Mouse (Mus musculus) neural tube, embryonic 12.5 days (tissue): ENCODE measurements at regions not wholly inside any gene's neighbourhood (a gene's known extent, or its start where the extent isn't known, plus 50 kb on each side); places are given as distances from the start of the nearest gene placed in this dataset.
A peak's percentile ranks its signal among the peaks of the same experiment; 100 is the strongest.

Source experiments
- ATAC-seq: fragments of 200-750 bp; cut with Nextera tagmentation; 2 replicates; pipeline ENCODE4 v1.8.0; 2017; ENCODE audit warnings: low read depth, mild to moderate bottlenecking, moderate TSS enrichment, moderate library complexity; ENCODE audit not compliant: low FRiP score
- H3K27ac ChIP-seq: fragments of 300-500 bp; sonication (generic); 2 replicates; pipeline ENCODE4 v1.5.1; 2016
- H3K27me3 ChIP-seq: fragments of 300-500 bp; sonication (generic); replicated peaks from 2 replicates; pipeline ENCODE4 v1.6.1; 2016; ENCODE audit warnings: mild to moderate bottlenecking
- H3K36me3 ChIP-seq: fragments of 300-500 bp; sonication (generic); 2 replicates; pipeline ENCODE4 v1.6.1; 2016; ENCODE audit warnings: mild to moderate bottlenecking
- H3K4me1 ChIP-seq: fragments of 300-500 bp; sonication (generic); 2 replicates; pipeline ENCODE4 v1.6.1; 2016
- H3K4me2 ChIP-seq: fragments of 300-500 bp; sonication (generic); replicated peaks from 2 replicates; pipeline ENCODE4 v1.6.1; 2016; ENCODE audit warnings: mild to moderate bottlenecking
- H3K4me3 ChIP-seq: fragments of 300-500 bp; sonication (generic); 2 replicates; pipeline ENCODE4 v1.5.1; 2016
- H3K9ac ChIP-seq: fragments of 300-500 bp; sonication (generic); 2 replicates; pipeline ENCODE4 v1.6.1; 2016; ENCODE audit warnings: mild to moderate bottlenecking
- H3K9me3 ChIP-seq: fragments of 300-500 bp; sonication (generic); 2 replicates; pipeline ENCODE4 v1.6.1; 2016; ENCODE audit warnings: mild to moderate bottlenecking
- WGBS: fragments of 180-500 bp; shearing (Covaris S2); methylation state at CpG from one replicate; pipeline ENCODE4 v1.1.7; 2016; 5-methylcytosine and 5-hydroxymethylcytosine counted together

GRCm38 (mm10) chrX:161487691-161488090, 200.4 kb downstream of the Gm15262 start:
- Histone ChIP-seq H3K4me3 (no peak overlapping the region), H3K4me2 (no peak overlapping the region), H3K27ac (no peak overlapping the region), H3K9me3 (no peaks in the 10 kb centered on the region), H3K36me3 (no peaks in the 10 kb centered on the region), H3K9ac (no peak overlapping the region), H3K27me3 (0 out of 2 replicates have a peak, but pooled peaks cover 4% of the 10 kb centered on the region), H3K4me1 (no peaks in the 10 kb centered on the region)
- WGBS, result 78% methylated on average over 3 of the region's 3 CpGs
- ATAC-seq, result no peak

GRCm38 (mm10) chrX:161511341-161511740, 205.5 kb upstream of the Rai2 start:
- H3K9me3 ChIP-seq, result no peaks in the 10 kb centered on the region
- 81% methylated on average over 1 of the region's 1 CpGs for WGBS
- H3K27ac ChIP-seq, result no peak overlapping the region
- ATAC-seq, result no peak
- H3K4me2 ChIP-seq, result no peak overlapping the region
- H3K4me1 ChIP-seq, result no peaks in the 10 kb centered on the region
- H3K27me3 ChIP-seq, result no peaks in the 10 kb centered on the region
- H3K36me3 ChIP-seq, result no peaks in the 10 kb centered on the region
- no peak overlapping the region for H3K9ac ChIP-seq
- H3K4me3 ChIP-seq, result no peak overlapping the region

DNA sequence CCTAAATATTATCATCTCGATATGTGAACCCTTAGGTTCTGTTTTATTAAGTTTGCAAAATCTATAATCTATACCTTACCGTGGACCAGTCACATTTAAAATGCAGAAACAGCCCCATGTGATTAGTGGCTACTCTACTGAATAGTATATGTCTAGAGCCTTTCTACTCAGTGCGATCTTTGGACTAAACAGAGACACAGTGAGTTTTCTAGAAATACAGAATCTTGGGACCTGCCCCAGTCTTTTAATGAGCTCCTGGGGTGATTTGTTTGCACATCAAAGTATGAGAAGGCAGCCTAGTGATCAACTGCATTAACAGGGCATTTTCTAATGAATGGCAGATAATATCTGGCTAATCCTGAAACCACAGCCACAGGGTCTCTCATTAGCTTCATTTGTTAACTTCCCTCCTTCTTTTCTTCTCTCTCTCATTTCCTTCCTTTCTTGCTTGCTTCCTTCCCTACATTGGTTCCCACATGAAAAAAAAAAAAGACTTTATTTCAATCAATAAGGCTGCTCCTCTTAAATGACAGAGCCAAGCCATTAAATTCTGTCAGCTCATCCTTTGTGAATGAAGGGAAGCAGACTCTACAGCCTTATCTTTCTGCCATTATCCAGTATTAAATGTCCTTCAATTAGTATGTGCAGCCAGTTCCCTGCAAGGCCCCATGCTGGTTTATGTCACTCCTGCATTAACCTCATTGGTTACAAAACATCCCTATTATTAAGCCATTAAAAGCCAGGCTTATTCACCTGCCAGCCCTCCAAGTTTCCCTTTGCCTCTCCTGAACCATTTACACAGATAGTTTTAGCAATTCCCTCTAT, 193.2 kb upstream of the Rai2 start:
- 0 out of 2 replicates have a peak, but pooled peaks have one; percentile 29 for ATAC-seq
- Histone ChIP-seq H3K27me3 (no peaks in the 10 kb centered on the region), H3K9ac (no peak overlapping the region), H3K4me1 (no peaks in the 10 kb centered on the region), H3K4me2 (no peak overlapping the region), H3K27ac (no peak overlapping the region), H3K4me3 (no peak overlapping the region), H3K36me3 (no peaks in the 10 kb centered on the region), H3K9me3 (no peaks in the 10 kb centered on the region)
- WGBS, result 59% methylated on average over 3 of the region's 3 CpGs

- Histone ChIP-seq H3K4me1 (no peaks in the 10 kb centered on the region), H3K9me3 (no peaks in the 10 kb centered on the region), H3K36me3 (no peaks in the 10 kb centered on the region), H3K9ac (no peak overlapping the region), H3K4me3 (no peak overlapping the region), H3K4me2 (no peak overlapping the region), H3K27ac (no peak overlapping the region), H3K27me3 (no peaks in the 10 kb centered on the region)
- no peak for ATAC-seq
- 57% methylated on average over 3 of the region's 3 CpGs for WGBS
Measured at GRCm38 (mm10) chrX:161524257-161524646, 192.6 kb upstream of the Rai2 start.

DNA sequence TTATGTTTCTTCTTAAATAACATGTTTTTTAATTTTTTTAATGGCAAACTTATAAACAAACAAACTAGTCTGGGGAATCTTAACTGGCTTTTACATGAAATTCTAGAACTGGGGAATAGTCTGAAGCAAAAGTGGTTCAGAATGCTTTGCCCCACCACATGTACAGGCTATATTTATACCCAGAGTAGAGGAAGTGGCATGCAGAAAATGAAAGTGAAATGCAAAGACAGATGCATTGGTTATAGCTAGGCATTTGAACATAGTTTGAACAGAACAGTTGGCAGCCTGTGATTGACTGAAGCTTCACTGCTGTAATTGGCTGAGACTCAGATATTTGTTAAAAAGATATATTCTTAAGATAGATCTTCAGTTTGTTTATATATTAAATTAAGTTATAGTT, 179.6 kb upstream of the Rai2 start:
- no peaks in the 10 kb centered on the region for H3K4me1 ChIP-seq
- no peaks in the 10 kb centered on the region for H3K36me3 ChIP-seq
- H3K9me3 ChIP-seq, result no peaks in the 10 kb centered on the region
- no peak overlapping the region for H3K4me3 ChIP-seq
- no peak for ATAC-seq
- no peak overlapping the region for H3K27ac ChIP-seq
- no peak overlapping the region for H3K4me2 ChIP-seq
- no peak overlapping the region for H3K9ac ChIP-seq
- no peaks in the 10 kb centered on the region for H3K27me3 ChIP-seq

DNA sequence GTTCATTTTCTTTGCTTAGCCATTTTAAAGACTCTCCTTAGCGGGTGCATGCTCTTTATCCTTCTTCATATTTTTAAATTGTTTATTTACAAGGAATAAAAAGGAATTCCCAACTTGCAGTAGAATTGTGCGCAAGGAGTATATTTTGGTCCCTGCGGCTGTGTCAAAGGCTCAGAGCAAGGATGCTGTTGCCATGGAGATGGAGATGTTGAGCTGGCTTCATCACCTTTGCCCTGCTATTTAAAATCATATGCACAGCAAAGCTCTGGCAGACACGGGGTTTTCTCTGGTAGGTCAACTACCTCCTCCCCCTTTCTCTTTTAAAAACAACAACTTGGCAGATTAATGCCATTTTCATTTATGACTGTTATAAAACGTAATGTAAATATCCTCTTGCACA, 160.0 kb upstream of the Rai2 start:
- H3K36me3 ChIP-seq, result no peaks in the 10 kb centered on the region
- H3K27ac ChIP-seq, result no peak overlapping the region
- 50% methylated on average over 5 of the region's 5 CpGs for WGBS
- ATAC-seq, result no peak
- H3K9me3 ChIP-seq, result no peaks in the 10 kb centered on the region
- H3K4me2 ChIP-seq, result no peak overlapping the region
- H3K4me3 ChIP-seq, result no peak overlapping the region
- H3K4me1 ChIP-seq, result no peaks in the 10 kb centered on the region
- no peak overlapping the region for H3K9ac ChIP-seq
- H3K27me3 ChIP-seq, result no peaks in the 10 kb centered on the region

DNA sequence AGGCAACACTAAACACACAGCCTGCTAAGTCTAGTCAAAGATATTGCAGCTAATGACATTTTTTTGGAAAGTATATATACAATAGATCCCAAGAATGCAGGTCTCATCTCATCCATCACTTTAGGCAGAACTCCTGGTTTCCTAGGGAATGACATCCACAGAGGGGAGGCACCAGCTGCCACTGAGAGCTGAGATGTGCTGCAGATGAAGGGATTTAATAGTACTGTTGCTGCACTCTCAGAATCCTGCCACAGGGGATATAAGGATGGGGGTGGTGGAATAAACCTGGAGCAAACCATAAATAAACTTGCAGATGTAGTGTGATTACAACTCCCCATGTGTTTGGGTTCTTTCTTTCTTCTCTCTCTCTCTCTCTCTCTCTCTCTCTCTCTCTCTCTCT, 158.4 kb upstream of the Rai2 start:
- Histone ChIP-seq H3K4me3 (no peak overlapping the region), H3K9ac (no peak overlapping the region), H3K4me1 (no peaks in the 10 kb centered on the region), H3K36me3 (no peaks in the 10 kb centered on the region), H3K27me3 (no peaks in the 10 kb centered on the region), H3K4me2 (no peak overlapping the region), H3K27ac (no peak overlapping the region), H3K9me3 (no peaks in the 10 kb centered on the region)
- 0 out of 2 replicates have a peak, but pooled peaks have one; percentile 48 for ATAC-seq

GRCm38 (mm10) chrX:161566435-161566834, 150.4 kb upstream of the Rai2 start:
- Histone ChIP-seq H3K27me3 (no peaks in the 10 kb centered on the region), H3K4me3 (no peak overlapping the region), H3K9ac (no peak overlapping the region), H3K4me2 (no peak overlapping the region), H3K9me3 (no peaks in the 10 kb centered on the region), H3K36me3 (no peaks in the 10 kb centered on the region), H3K4me1 (no peaks in the 10 kb centered on the region), H3K27ac (no peak overlapping the region)
- no peak for ATAC-seq
- WGBS, result 46% methylated on average over 4 of the region's 4 CpGs

- no peaks in the 10 kb centered on the region for H3K27me3 ChIP-seq
- H3K4me1 ChIP-seq, result no peaks in the 10 kb centered on the region
- no peak for ATAC-seq
- no peaks in the 10 kb centered on the region for H3K9me3 ChIP-seq
- no peak overlapping the region for H3K4me2 ChIP-seq
- H3K36me3 ChIP-seq, result no peaks in the 10 kb centered on the region
- H3K4me3 ChIP-seq, result no peak overlapping the region
- H3K9ac ChIP-seq, result no peak overlapping the region
- WGBS, result 60% methylated on average over 5 of the region's 5 CpGs
- no peak overlapping the region for H3K27ac ChIP-seq
Measured at GRCm38 (mm10) chrX:161582019-161582659, 134.7 kb upstream of the Rai2 start.

DNA sequence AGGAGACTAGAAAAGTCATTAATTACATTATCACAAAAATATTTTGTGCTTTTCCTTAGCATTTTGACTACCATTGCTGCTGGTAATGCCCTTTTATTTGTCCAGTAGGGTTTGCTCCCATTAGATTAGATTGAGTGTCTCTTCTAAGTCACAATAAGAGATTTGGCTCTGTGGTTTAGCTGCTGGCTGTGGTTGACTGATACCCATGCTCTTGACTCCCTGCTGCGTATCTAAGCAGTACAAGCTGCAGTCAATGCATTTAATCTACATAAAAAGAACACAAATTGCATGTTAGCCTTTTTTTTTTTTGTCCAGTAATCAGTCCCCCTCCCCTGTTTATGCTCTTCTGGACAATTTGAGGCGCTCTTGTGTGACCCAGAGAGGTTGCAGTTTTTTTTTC, 133.0 kb upstream of the Rai2 start:
- no peaks in the 10 kb centered on the region for H3K4me1 ChIP-seq
- no peaks in the 10 kb centered on the region for H3K9me3 ChIP-seq
- no peak overlapping the region for H3K4me3 ChIP-seq
- H3K27ac ChIP-seq, result no peak overlapping the region
- ATAC-seq, result 0 out of 2 replicates have a peak, but pooled peaks have one; percentile 29
- no peak overlapping the region for H3K9ac ChIP-seq
- no peak overlapping the region for H3K4me2 ChIP-seq
- WGBS, result 61% methylated on average over 2 of the region's 2 CpGs
- no peaks in the 10 kb centered on the region; the same call in 1 of the 2 replicates for H3K27me3 ChIP-seq
- H3K36me3 ChIP-seq, result no peaks in the 10 kb centered on the region

DNA sequence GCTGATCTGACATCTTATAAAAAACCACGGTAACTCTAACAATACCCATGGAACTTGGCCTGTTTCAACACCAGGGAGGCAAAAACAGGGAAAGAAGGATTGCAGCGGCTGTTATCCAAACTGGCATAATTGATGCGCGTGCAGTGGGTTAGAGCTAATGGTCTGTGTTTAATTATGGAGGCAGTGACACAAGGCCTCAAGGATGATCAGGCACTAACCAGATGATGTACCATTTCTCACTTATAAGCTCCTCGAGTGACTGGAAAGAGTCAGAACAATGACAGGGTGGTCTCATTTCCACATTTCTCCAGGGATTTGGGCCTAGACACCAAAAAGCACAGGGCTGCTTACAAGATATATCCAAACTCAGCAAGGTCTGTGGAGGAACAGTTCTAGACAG, 83.0 kb upstream of the Rai2 start:
- WGBS, result 61% methylated on average over 5 of the region's 5 CpGs
- no peaks in the 10 kb centered on the region for H3K4me1 ChIP-seq
- no peak overlapping the region for H3K4me3 ChIP-seq
- H3K27ac ChIP-seq, result no peak overlapping the region
- ATAC-seq, result peak; percentile 81
- no peaks in the 10 kb centered on the region for H3K36me3 ChIP-seq
- H3K9me3 ChIP-seq, result no peaks in the 10 kb centered on the region
- no peak overlapping the region for H3K4me2 ChIP-seq
- no peak overlapping the region for H3K9ac ChIP-seq
- no peaks in the 10 kb centered on the region for H3K27me3 ChIP-seq

DNA sequence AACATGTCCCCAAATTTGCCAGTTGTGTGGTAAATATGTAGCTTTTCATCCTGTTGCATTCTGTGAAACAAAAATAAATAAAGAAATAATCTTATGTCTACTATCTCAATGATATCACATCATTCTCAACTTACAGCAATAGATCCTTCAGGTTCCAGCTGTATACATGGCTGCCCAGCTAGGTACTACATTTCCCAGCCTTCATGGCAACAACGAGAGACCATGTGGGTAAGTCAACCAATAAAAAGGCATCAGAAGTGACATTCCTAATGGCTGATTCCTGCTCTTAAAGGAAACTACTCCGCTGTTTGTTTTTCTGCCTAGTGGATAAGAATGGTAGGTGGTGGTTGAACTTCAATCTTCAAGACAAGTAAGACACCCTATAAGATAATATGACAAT, 82.5 kb upstream of the Rai2 start:
- H3K4me2 ChIP-seq, result no peak overlapping the region
- no peaks in the 10 kb centered on the region for H3K4me1 ChIP-seq
- H3K9me3 ChIP-seq, result no peaks in the 10 kb centered on the region
- H3K36me3 ChIP-seq, result no peaks in the 10 kb centered on the region
- H3K9ac ChIP-seq, result no peak overlapping the region
- H3K27me3 ChIP-seq, result no peaks in the 10 kb centered on the region
- 72% methylated on average over 2 of the region's 2 CpGs for WGBS
- no peak overlapping the region for H3K27ac ChIP-seq
- peak; percentile 74; the same call in 1 of the 2 replicates for ATAC-seq
- no peak overlapping the region for H3K4me3 ChIP-seq

- WGBS, result 72% methylated on average over 9 of the region's 9 CpGs
- H3K4me2 ChIP-seq, result no peak overlapping the region
Measured at GRCm38 (mm10) chrX:161635678-161636077, 81.2 kb upstream of the Rai2 start.

More at GRCm38 (mm10) chrX:161635678-161636077, 81.2 kb upstream of the Rai2 start:
- no peaks in the 10 kb centered on the region for H3K9me3 ChIP-seq
- H3K4me3 ChIP-seq, result no peak overlapping the region
- no peaks in the 10 kb centered on the region for H3K36me3 ChIP-seq
- no peaks in the 10 kb centered on the region for H3K27me3 ChIP-seq
- H3K27ac ChIP-seq, result no peak overlapping the region
- no peak overlapping the region for H3K9ac ChIP-seq
- ATAC-seq, result no peak
- H3K4me1 ChIP-seq, result no peaks in the 10 kb centered on the region
